Mouse (Mus musculus) central nervous system, embryonic 14 days (tissue): ENCODE data around the gene Dnajc15. TPM values are rescaled to one million over a fixed set of nuclear protein-coding genes. Genes with fewer than 3 reads are reported as not detected.

ENCODE experiments used
- polyA plus RNA-seq: library from polyadenylated mRNA; depleted of rRNA; stranded (reverse); fragments of >200 nt; gene quantifications from 2 replicates; pipeline ENCODE4 v1.2.3, GENCODE M21; 2012; rRNA removed

Dnajc15 gene
- 25.5 and 26.0 TPM in 2 replicates for polyA plus RNA-seq

GRCm38 (mm10) chr14:77874304-77875241 lies at the start of gene Dnajc15:
Gene Dnajc15, minus strand, starts transcription at chr14:77875125.

DNA sequence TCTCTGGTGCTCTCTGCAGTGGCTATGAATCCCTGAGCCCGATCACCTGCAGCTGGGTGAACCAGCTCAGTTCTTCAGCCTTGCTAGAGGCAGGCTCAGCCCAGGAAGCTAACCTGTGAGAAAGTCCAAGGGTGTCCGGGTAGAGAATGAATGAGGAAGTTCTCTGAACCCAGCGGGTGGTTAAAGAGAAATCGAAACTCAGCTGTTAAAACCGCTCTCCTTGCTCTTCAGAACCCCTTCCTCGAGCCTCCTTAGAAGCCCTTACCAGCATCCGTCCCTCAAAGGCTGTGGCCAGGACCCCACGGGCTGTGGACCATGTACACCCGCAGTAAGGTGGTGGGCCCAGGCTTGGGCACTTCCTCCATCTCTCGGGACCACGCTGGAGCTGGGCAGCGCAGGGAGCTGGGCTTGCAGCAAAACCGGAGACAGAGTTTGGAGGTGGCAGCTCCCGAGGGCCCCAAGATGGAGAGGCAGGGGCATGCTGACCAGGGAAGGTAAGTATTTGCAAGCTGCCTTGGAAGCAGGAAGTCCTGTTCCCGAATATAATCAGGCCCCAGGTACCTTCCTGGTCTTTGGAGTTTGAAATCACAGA lies 29.3 kb upstream of the Dnajc15 start, which contains the start of gene Epsti1:
Epsti1 (plus strand) TSS at position 69 of the 592 bp plus-strand sequence.

Other genes starting within 250 kb of the Dnajc15 start
- gene Epsti1, start 29.1 kb upstream of the Dnajc15 start, polyA plus RNA-seq = 0.93 and 0.96 TPM in 2 replicates
- gene Fam216b, start 213.9 kb upstream of the Dnajc15 start, polyA plus RNA-seq = 0.29 and 0.36 TPM in 2 replicates